Mouse (Mus musculus) myocyte (in vitro differentiated cells): ENCODE results near the gene Tmprss13. TPM values are rescaled to one million over a fixed set of nuclear protein-coding genes. Genes with fewer than 3 reads are reported as not detected.

Experiments used
- H3K27me3 ChIP-seq: one replicate; pipeline ENCODE4 v1.6.1; 2011; ENCODE audit not compliant: control insufficient read depth, insufficient read depth, insufficient read length
- H3K36me3 ChIP-seq: one replicate; pipeline ENCODE4 v1.6.1; 2011; ENCODE audit not compliant: control insufficient read depth, insufficient read depth
- H3K4me2 ChIP-seq: one replicate; pipeline ENCODE4 v1.6.1; 2011; ENCODE audit warnings: low read depth, control low read depth
- H3K4me3 ChIP-seq: one replicate; pipeline ENCODE4 v1.5.1; 2011; ENCODE audit warnings: mild to moderate bottlenecking, control low read depth, moderate library complexity
- H3K79me2 ChIP-seq: one replicate; pipeline ENCODE4 v1.6.1; 2011; ENCODE audit not compliant: control insufficient read depth, insufficient read depth
- H3ac ChIP-seq: one replicate; pipeline ENCODE4 v1.6.1; 2011; ENCODE audit not compliant: control insufficient read depth, insufficient read length
- CEBPB ChIP-seq: IDR thresholded peaks from 2 replicates; pipeline ENCODE4 v1.6.1; 2011; ENCODE audit warnings: mild to moderate bottlenecking, moderate library complexity; ENCODE audit not compliant: poor library complexity, insufficient read depth, severe bottlenecking
- E2F4 ChIP-seq: IDR thresholded peaks from one replicate; pipeline ENCODE4 v1.6.1; 2011; ENCODE audit warnings: mild to moderate bottlenecking, control low read depth, moderate library complexity; ENCODE audit not compliant: insufficient read depth
- MAX ChIP-seq: IDR thresholded peaks from one replicate; pipeline ENCODE4 v1.6.1; 2011; ENCODE audit warnings: low read depth, mild to moderate bottlenecking, control low read depth
- MYOD1 ChIP-seq, 3 experiments: IDR thresholded peaks; one replicate each; pipeline ENCODE4 v1.6.1; 2011; ENCODE audit warnings: control low read depth in 2 of 3, low read depth in 2 of 3, mild to moderate bottlenecking in 2 of 3, moderate library complexity in 1 of 3; ENCODE audit not compliant: insufficient read length in 2 of 3, control insufficient read depth in 1 of 3
- MYOG ChIP-seq, 3 experiments: IDR thresholded peaks; one replicate each; pipeline ENCODE4 v1.6.1; 2011; ENCODE audit warnings: control low read depth in 2 of 3, low read depth in 2 of 3, mild to moderate bottlenecking in 2 of 3; ENCODE audit not compliant: insufficient read length in 2 of 3, control insufficient read depth in 1 of 3, insufficient read depth in 1 of 3
- POLR2A ChIP-seq: IDR thresholded peaks from one replicate; pipeline ENCODE4 v1.6.1; 2011; ENCODE audit warnings: low read depth, mild to moderate bottlenecking, control low read depth, moderate library complexity; ENCODE audit not compliant: insufficient read length
- POLR2AphosphoS2 ChIP-seq: IDR thresholded peaks from one replicate; pipeline ENCODE4 v1.6.1; 2011; ENCODE audit warnings: low read depth, control low read depth; ENCODE audit not compliant: insufficient read length
- REST ChIP-seq: IDR thresholded peaks from one replicate; pipeline ENCODE4 v1.6.1; 2011; ENCODE audit warnings: mild to moderate bottlenecking, control low read depth, moderate library complexity; ENCODE audit not compliant: insufficient read depth, insufficient read length
- SRF ChIP-seq: IDR thresholded peaks from one replicate; pipeline ENCODE4 v1.6.1; 2011; ENCODE audit warnings: low read depth; ENCODE audit not compliant: control insufficient read depth, insufficient read length
- TCF12 ChIP-seq: IDR thresholded peaks from one replicate; pipeline ENCODE4 v1.6.1; 2011; ENCODE audit warnings: mild to moderate bottlenecking, control low read depth; ENCODE audit not compliant: poor library complexity, insufficient read depth, severe bottlenecking
- TCF3 ChIP-seq: IDR thresholded peaks from one replicate; pipeline ENCODE4 v1.6.1; 2011; ENCODE audit warnings: low read depth, control low read depth; ENCODE audit not compliant: insufficient read length
- USF1 ChIP-seq: IDR thresholded peaks from one replicate; pipeline ENCODE4 v1.6.1; 2011; ENCODE audit warnings: low read depth, mild to moderate bottlenecking, control low read depth, moderate library complexity
- polyA plus RNA-seq: library from polyadenylated mRNA; unstranded; fragments of >200 nt; fragmentation: generic; extraction: Trizol; gene quantifications from one replicate; pipeline ENCODE4 v1.2.1, GENCODE M21; 2012; ENCODE audit warnings: missing spikeins

Gene Tmprss13
- polyA plus RNA-seq, 1 experiment: not detected

GRCm38 (mm10) chr9:45282466-45282865 is 36.4 kb upstream of the Tmprss13 start:
- H3K4me3 ChIP-seq: no peak overlapping the region
- no peak for TF ChIP-seq REST
- TF ChIP-seq MAX: no peak
- TF ChIP-seq SRF: no peak
- no peak for TF ChIP-seq USF1
- no peak for TF ChIP-seq TCF3
- TF ChIP-seq MYOG (IDR thresholded peaks at IDR 0.05; ENCODE audit: control insufficient read depth in 1 of 3, insufficient read depth in 1 of 3, insufficient read length in 2 of 3, low read depth in 2 of 3): no peak
- H3K79me2 ChIP-seq: no peaks in the 10 kb centered on the region
- no peak overlapping the region for H3K4me2 ChIP-seq
- no peaks in the 10 kb centered on the region for H3K36me3 ChIP-seq
- H3K27me3 ChIP-seq: no peaks in the 10 kb centered on the region
- H3ac ChIP-seq: no peak overlapping the region

- H3K79me2 ChIP-seq: no peaks in the 10 kb centered on the region
- no peaks in the 10 kb centered on the region for H3K36me3 ChIP-seq
- no peak overlapping the region for H3K4me2 ChIP-seq
- H3K27me3 ChIP-seq: peaks cover 5% of the 10 kb centered on the region
- no peak for TF ChIP-seq USF1
- TF ChIP-seq POLR2AphosphoS2: no peak
- no peak for TF ChIP-seq SRF
- no peak for TF ChIP-seq REST
- no peak for TF ChIP-seq TCF12
- no peak for TF ChIP-seq POLR2A
- no peak for TF ChIP-seq MYOG (IDR thresholded peaks at IDR 0.05; ENCODE audit: control insufficient read depth in 1 of 3, insufficient read depth in 1 of 3, insufficient read length in 2 of 3, low read depth in 2 of 3)
- no peak for TF ChIP-seq MYOD1 (IDR thresholded peaks at IDR 0.05; ENCODE audit: control insufficient read depth in 1 of 3, insufficient read length in 2 of 3, low read depth in 2 of 3)
- no peak overlapping the region for H3K4me3 ChIP-seq
- no peak overlapping the region for H3ac ChIP-seq
Measured at GRCm38 (mm10) chr9:45291481-45292168, 27.3 kb upstream of the Tmprss13 start.

GRCm38 (mm10) chr9:45294210-45295011 is 24.5 kb upstream of the Tmprss13 start:
- Histone ChIP-seq H3K36me3 (no peaks in the 10 kb centered on the region), H3K79me2 (no peaks in the 10 kb centered on the region), H3K27me3 (peaks cover 9% of the 10 kb centered on the region), H3K4me3 (no peak overlapping the region), H3ac (no peak overlapping the region), H3K4me2 (no peak overlapping the region)
- TF ChIP-seq POLR2A (no peak), TCF12 (no peak), MYOG (IDR thresholded peaks at IDR 0.05; ENCODE audit: control insufficient read depth in 1 of 3, insufficient read depth in 1 of 3, insufficient read length in 2 of 3, low read depth in 2 of 3) (no peak), REST (no peak), POLR2AphosphoS2 (no peak), USF1 (no peak), CEBPB (no peak), TCF3 (no peak), SRF (no peak), MYOD1 (IDR thresholded peaks at IDR 0.05; ENCODE audit: control insufficient read depth in 1 of 3, insufficient read length in 2 of 3, low read depth in 2 of 3) (no peak), E2F4 (no peak), MAX (no peak)

GRCm38 (mm10) chr9:45299231-45300006 is 19.5 kb upstream of the Tmprss13 start:
- H3K4me2 ChIP-seq: no peak overlapping the region

More at GRCm38 (mm10) chr9:45299231-45300006, 19.5 kb upstream of the Tmprss13 start:
- Histone ChIP-seq H3ac (no peak overlapping the region), H3K27me3 (peaks cover 5% of the 10 kb centered on the region), H3K79me2 (no peaks in the 10 kb centered on the region), H3K36me3 (no peaks in the 10 kb centered on the region), H3K4me3 (no peak overlapping the region)
- TF ChIP-seq CEBPB (no peak), MYOD1 (IDR thresholded peaks at IDR 0.05; ENCODE audit: control insufficient read depth in 1 of 3, insufficient read length in 2 of 3, low read depth in 2 of 3) (no peak), TCF3 (no peak), E2F4 (no peak), MAX (no peak), REST (no peak), USF1 (no peak), SRF (no peak), POLR2A (no peak), MYOG (IDR thresholded peaks at IDR 0.05; ENCODE audit: control insufficient read depth in 1 of 3, insufficient read depth in 1 of 3, insufficient read length in 2 of 3, low read depth in 2 of 3) (no peak), TCF12 (no peak), POLR2AphosphoS2 (no peak)
